Mouse (Mus musculus) heart, embryonic 14.5 days (tissue): Measurements from ENCODE around the gene Ramp2. TPM values are rescaled to one million over a fixed set of nuclear protein-coding genes. Genes with fewer than 3 reads are reported as not detected.
A peak's percentile ranks its signal among the peaks of the same experiment; 100 is the strongest.

Source experiments
- ATAC-seq: fragments of 200-750 bp; cut with Nextera tagmentation; 2 replicates; pipeline ENCODE4 v1.8.0; 2017; ENCODE audit warnings: low read depth, moderate TSS enrichment; ENCODE audit not compliant: insufficient number of reproducible peaks, insufficient read depth, low FRiP score
- H3K27ac ChIP-seq, 2 experiments: fragments of 200-500 bp in 1 of 2; fragments of 300-500 bp in 1 of 2; sonication (generic) in 1 of 2; replicated peaks in 1 of 2; 2 replicates each; pipeline ENCODE4 v1.5.1; 2012 to 2014; ENCODE audit warnings: low read depth in 2 of 2, low read length in 2 of 2, control low read depth in 1 of 2, mild to moderate bottlenecking in 1 of 2, mixed read lengths in 1 of 2; ENCODE audit not compliant: control insufficient read depth in 1 of 2, insufficient read depth in 1 of 2
- H3K27me3 ChIP-seq: fragments of 300-500 bp; sonication (generic); 2 replicates; pipeline ENCODE4 v1.6.1; 2014; ENCODE audit warnings: mild to moderate bottlenecking, low read length, control low read depth; ENCODE audit not compliant: control insufficient read depth, insufficient read depth
- H3K36me3 ChIP-seq: fragments of 300-500 bp; sonication (generic); 2 replicates; pipeline ENCODE4 v1.6.1; 2014; ENCODE audit warnings: mild to moderate bottlenecking, control low read depth, low read length, mixed read lengths; ENCODE audit not compliant: control insufficient read depth, insufficient read depth
- H3K4me1 ChIP-seq, 2 experiments: fragments of 200-500 bp in 1 of 2; fragments of 300-500 bp in 1 of 2; sonication (generic) in 1 of 2; 2 replicates each; pipeline ENCODE4 v1.6.1; 2012 to 2014; ENCODE audit warnings: low read length in 2 of 2, control low read depth in 1 of 2, mixed read lengths in 1 of 2; ENCODE audit not compliant: control insufficient read depth in 2 of 2, insufficient read depth in 2 of 2
- H3K4me2 ChIP-seq: fragments of 300-500 bp; sonication (generic); 2 replicates; pipeline ENCODE4 v1.6.1; 2014; ENCODE audit warnings: mild to moderate bottlenecking, low read length
- H3K4me3 ChIP-seq, 2 experiments: fragments of 200-500 bp in 1 of 2; fragments of 300-500 bp in 1 of 2; sonication (generic) in 1 of 2; 2 replicates each; pipeline ENCODE4 v1.5.1; 2012 to 2014; ENCODE audit warnings: low read length in 2 of 2, mild to moderate bottlenecking in 2 of 2, control low read depth in 1 of 2, low read depth in 1 of 2, moderate library complexity in 1 of 2; ENCODE audit not compliant: control insufficient read depth in 1 of 2, insufficient read depth in 1 of 2
- H3K9ac ChIP-seq: fragments of 300-500 bp; sonication (generic); 2 replicates; pipeline ENCODE4 v1.6.1; 2014; ENCODE audit warnings: mild to moderate bottlenecking, low read length
- H3K9me3 ChIP-seq: fragments of 300-500 bp; sonication (generic); 2 replicates; pipeline ENCODE4 v1.6.1; 2016; ENCODE audit warnings: low read length, control low read depth; ENCODE audit not compliant: control insufficient read depth
- WGBS: fragments of 180-500 bp; shearing (Covaris S2); extraction: QIAGEN DNeasy Blood & Tissue Kit; methylation state at CpG from one replicate; pipeline ENCODE4 v1.1.7; 2014; 5-methylcytosine and 5-hydroxymethylcytosine counted together
- polyA plus RNA-seq: library from polyadenylated mRNA; unstranded; fragments of >200 nt; fragmentation: Nextera tagmentation; extraction: Ambion mirVana; gene quantifications from 2 replicates; pipeline ENCODE4 v1.2.1, GENCODE M21; 2014

Gene Ramp2
- polyA plus RNA-seq, 1 experiment from 2014 or later: 281 TPM

DNA sequence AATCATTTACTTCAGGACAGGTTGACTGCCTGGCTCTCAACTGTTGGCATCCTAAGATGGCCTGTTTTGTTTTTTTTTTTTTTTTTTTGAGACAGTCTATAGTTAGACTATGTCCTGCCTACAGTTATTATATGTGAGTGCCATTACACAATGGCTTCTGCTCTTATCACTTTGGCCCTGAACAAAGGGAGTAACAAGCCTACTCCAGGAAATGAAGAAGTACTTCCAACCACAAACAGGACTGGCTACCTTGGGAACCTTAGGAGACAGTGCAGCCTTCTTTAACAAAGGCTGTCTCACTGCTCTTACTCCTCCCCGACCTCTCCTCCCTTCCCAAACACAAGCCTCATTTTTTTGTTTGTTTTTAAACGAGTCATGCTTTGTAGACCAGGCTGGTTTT is 25.0 kb upstream of the Ramp2 start:
- no peak overlapping the region for H3K9ac ChIP-seq
- H3K4me3 ChIP-seq: no peak overlapping the region
- peak overlapping the region; percentile 49 to 75; a peak in 3 of 4 replicates for H3K27ac ChIP-seq
- peaks cover 27% of the 10 kb centered on the region for H3K36me3 ChIP-seq
- H3K9me3 ChIP-seq: no peaks in the 10 kb centered on the region
- H3K4me1 ChIP-seq: peaks cover 0 to 6% of the 10 kb centered on the region in 2 experiments; a peak in 2 of 4 replicates
- no peak overlapping the region for H3K4me2 ChIP-seq
- no peaks in the 10 kb centered on the region for H3K27me3 ChIP-seq
- WGBS: 48% methylated on average over 2 of the region's 2 CpGs
- no peak for ATAC-seq

DNA sequence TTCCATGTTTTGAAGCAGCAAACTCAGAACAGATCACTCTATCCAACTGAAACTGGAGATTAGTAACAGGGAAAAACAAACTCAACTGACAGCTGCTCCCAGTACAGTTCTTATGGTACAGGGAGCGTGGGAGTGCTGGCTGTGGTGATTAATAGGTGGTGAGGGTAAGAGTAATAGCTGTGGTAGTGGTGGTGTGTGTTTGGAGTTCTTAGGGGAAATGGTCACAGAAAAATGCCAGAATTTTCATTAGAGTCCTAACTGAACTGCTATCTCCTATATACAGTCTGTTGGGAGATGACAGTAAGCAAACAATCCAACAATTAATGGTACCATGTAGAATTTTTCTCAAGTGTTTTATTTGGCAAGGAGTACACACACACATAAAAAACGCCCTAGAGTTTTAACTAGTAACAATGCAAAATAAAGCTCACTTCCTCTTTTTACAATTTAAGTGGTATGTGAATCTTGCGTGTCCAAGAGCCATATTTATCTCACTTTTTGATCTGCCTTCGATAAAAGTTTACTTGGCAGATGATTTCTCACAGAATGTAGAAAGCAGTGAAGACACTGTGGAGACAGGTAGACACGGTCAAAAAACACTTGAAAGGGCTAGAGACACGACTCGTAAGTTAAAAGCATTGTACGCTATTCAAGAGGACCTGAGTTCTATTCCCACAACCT is 24.4 kb upstream of the Ramp2 start:
- Histone ChIP-seq H3K4me1 (peaks cover 0 to 6% of the 10 kb centered on the region in 2 experiments; a peak in 2 of 4 replicates), H3K36me3 (peaks cover 21% of the 10 kb centered on the region), H3K4me3 (no peak overlapping the region), H3K27me3 (no peaks in the 10 kb centered on the region), H3K4me2 (no peak overlapping the region), H3K27ac (peak overlapping the region; percentile 49 to 75; a peak in 3 of 4 replicates), H3K9me3 (no peaks in the 10 kb centered on the region), H3K9ac (no peak overlapping the region)
- ATAC-seq: no peak
- WGBS: 79% methylated on average over 8 of the region's 8 CpGs

DNA sequence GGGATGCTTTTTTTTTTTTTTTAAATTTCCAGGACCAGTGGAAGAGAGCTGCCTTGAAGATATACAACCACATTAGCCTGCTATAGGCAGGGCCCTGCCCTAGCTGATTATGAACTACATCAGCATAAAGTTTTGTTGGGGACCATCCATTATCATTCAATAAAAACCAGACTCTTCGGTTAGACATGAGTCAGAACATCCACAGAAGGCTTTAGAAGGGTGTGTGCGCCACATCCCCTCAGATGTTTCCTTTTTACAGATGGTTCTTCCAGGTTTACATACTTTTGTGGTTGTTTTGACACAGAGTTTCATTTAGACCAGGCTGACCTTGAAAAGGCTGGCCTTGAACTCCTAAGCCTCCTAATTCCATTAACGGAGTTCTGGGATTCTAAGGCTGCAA is 21.5 kb upstream of the Ramp2 start:
- Histone ChIP-seq H3K4me2 (no peak overlapping the region), H3K4me3 (no peak overlapping the region), H3K36me3 (no peaks in the 10 kb centered on the region), H3K27ac (no peak overlapping the region), H3K9ac (no peak overlapping the region), H3K27me3 (no peaks in the 10 kb centered on the region), H3K9me3 (no peaks in the 10 kb centered on the region), H3K4me1 (peaks cover 0 to 8% of the 10 kb centered on the region in 2 experiments; a peak in 2 of 4 replicates)
- 82% methylated on average over 3 of the region's 3 CpGs for WGBS
- ATAC-seq: no peak

DNA sequence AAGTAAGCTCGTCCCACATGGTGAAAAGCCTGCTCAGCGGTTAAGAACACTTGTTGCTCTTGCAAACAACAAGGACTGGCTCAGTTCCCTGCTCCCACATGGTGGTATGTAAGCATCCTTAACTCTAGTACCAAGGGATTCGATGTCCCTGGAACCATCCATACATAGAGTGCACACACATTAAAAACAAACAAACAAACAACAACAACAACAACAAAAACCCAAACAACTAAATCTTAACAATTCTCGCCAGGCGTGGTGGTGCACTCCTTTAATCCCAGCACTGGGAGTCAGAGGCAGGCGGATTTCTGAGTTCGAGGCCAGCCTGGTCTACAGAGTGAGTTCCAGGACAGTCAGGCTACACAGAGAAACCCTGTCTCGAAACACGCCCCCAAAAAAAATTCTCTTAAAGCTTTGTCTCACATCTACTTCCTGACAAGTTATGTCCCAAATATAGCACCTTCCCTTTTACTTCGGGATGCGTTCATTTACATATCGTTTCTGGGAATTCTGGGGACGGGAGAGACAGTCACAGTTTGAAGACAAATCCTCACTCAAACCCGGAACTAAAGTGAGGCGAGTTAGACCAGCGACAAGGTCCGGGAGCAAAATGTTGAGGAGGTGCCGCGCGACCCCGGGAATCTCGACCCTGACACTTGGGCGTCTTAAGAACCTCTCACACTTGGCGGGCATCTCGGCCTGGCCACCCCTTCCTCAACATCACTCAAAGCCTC is 20.3 kb upstream of the Ramp2 start:
- H3K4me1 ChIP-seq: peaks cover 4 to 13% of the 10 kb centered on the region in 2 experiments; a peak in 3 of 4 replicates
- ATAC-seq: no peak
- peak overlapping the region; percentile 50 to 51; a peak in 3 of 4 replicates for H3K27ac ChIP-seq
- H3K27me3 ChIP-seq: no peaks in the 10 kb centered on the region
- H3K4me3 ChIP-seq: peak overlapping the region; percentile 60 to 81
- peak overlapping the region; percentile 78 for H3K9ac ChIP-seq
- no peaks in the 10 kb centered on the region for H3K9me3 ChIP-seq
- H3K4me2 ChIP-seq: peak overlapping the region; percentile 91
- no peaks in the 10 kb centered on the region for H3K36me3 ChIP-seq
- 16% methylated on average over 25 of the region's 25 CpGs for WGBS

DNA sequence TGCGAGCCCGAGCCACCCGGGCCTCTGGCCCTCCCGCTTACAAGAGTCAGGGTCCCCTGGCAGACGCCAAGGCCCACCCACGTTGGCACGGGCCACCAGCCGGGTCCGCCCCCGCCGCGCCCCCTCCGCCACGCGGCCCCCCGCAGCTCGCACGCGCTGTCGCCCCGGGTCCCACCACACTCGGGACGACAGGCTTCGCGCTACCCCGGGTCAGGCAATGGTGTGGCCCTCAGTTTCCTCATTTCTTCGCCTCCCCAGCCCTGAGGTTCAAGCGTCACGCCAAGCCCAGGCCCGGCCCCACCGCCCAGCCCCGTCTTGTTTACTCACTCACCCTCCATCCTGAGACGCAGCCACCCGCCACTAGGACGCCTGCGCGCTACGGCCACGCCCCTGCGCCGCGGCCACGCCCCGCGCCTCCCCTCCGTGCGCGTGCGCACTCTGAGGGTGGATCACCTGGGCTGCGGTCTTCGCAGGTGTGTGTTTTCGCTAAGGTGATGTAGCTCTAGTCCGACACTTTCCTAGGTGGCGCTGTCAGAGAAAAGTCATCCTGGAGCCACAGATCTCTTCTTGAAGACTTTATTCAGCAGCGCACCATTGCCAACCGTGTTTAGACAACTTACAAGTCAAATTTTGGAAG is 19.6 kb upstream of the Ramp2 start, which contains the start of gene Ezh1:
TSS of gene Ezh1 (minus strand) at position 399 of the 637 bp plus-strand sequence.
- Histone ChIP-seq H3K9ac (peak within 1 kb of the TSS; percentile 78), H3K4me3 (peak within 1 kb of the TSS; percentile 60 to 81), H3K4me2 (peak within 1 kb of the TSS; percentile 91), H3K36me3 (no peaks in the 10 kb centered on the region), H3K4me1 (peaks cover 10 to 18% of the 10 kb centered on the region in 2 experiments), H3K27ac (peak within 1 kb of the TSS; percentile 50 to 51; a peak in 3 of 4 replicates), H3K9me3 (no peaks in the 10 kb centered on the region), H3K27me3 (no peaks in the 10 kb centered on the region)
- WGBS: 2% methylated on average over 45 of the region's 56 CpGs
- peak; percentile 90 for ATAC-seq

DNA sequence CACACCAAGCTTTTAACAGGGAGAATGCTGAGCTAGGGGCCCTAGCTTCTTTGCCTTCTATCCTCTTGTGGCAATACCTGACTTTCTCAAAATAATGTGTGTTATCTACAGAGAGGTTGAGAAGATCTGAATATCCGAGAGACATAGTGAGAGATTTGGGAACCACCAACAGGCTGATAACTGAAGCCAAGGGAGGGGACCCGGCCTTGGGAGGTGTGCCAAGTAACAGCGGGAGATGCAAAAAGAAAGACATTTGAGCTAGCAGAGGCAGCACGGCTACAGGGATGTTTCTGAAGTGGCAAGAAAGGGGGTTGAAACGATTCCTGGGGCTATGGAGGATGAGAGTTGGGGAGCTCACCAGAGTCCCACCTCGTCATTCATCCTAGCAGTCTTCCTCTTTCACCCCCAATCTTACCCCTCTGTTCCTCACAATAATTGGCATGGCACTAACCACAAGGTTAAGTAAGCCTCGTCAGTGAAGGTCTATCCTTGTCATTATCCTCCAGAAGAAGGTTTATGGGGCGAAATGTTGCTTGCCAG is 16.4 kb upstream of the Ramp2 start:
- H3K36me3 ChIP-seq: no peaks in the 10 kb centered on the region
- H3K4me2 ChIP-seq: no peak overlapping the region
- H3K4me1 ChIP-seq: peaks cover 12 to 26% of the 10 kb centered on the region in 2 experiments
- H3K9me3 ChIP-seq: no peaks in the 10 kb centered on the region
- no peak overlapping the region; the same call in 1 of the 2 replicates for H3K9ac ChIP-seq
- no peak for ATAC-seq
- 23% methylated on average over 8 of the region's 8 CpGs for WGBS
- peak overlapping the region; percentile 89 to 94; a peak in 3 of 4 replicates for H3K27ac ChIP-seq
- H3K27me3 ChIP-seq: no peaks in the 10 kb centered on the region
- no peak overlapping the region for H3K4me3 ChIP-seq

DNA sequence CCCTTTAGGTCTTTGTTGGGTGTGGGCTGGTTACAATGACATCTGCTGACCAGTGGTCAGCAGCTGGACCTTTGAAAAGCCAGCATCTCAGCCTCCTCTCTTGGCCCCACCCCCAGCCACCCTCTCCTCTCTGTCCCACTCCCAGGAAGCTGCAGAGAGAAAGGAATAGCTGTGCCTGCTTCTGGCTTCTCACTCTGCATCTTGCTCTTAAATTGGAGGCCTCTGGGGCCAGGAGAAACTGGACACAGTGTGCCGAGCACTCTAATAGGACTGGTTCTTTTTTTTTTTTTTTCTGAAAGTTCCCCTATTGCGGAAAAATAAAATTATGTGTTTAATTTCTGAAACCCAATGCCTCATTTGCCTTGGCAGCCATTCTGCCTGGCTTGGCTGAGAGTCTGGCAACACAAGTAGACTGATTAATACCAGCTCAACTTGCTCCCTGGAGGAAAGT is 15.7 kb upstream of the Ramp2 start:
- WGBS: 41% methylated on average over 2 of the region's 2 CpGs
- Histone ChIP-seq H3K4me3 (no peak overlapping the region), H3K4me1 (peaks cover 12 to 24% of the 10 kb centered on the region in 2 experiments), H3K36me3 (no peaks in the 10 kb centered on the region), H3K9me3 (no peaks in the 10 kb centered on the region), H3K4me2 (no peak overlapping the region), H3K27ac (peak overlapping the region; percentile 89 to 94), H3K9ac (no peak overlapping the region), H3K27me3 (no peaks in the 10 kb centered on the region)
- ATAC-seq: no peak
